Mouse (Mus musculus): ENCODE measurements around the gene 2900092C05Rik.

The 2900092C05Rik gene

GRCm38 (mm10) chr7:12512217-12512616, at the start of gene 2900092C05Rik:
TSS of gene 2900092C05Rik (plus strand) at chr7:12512517.
- no peak for DNase-seq (ENCODE audit: inconsistent ontology term)

DNA sequence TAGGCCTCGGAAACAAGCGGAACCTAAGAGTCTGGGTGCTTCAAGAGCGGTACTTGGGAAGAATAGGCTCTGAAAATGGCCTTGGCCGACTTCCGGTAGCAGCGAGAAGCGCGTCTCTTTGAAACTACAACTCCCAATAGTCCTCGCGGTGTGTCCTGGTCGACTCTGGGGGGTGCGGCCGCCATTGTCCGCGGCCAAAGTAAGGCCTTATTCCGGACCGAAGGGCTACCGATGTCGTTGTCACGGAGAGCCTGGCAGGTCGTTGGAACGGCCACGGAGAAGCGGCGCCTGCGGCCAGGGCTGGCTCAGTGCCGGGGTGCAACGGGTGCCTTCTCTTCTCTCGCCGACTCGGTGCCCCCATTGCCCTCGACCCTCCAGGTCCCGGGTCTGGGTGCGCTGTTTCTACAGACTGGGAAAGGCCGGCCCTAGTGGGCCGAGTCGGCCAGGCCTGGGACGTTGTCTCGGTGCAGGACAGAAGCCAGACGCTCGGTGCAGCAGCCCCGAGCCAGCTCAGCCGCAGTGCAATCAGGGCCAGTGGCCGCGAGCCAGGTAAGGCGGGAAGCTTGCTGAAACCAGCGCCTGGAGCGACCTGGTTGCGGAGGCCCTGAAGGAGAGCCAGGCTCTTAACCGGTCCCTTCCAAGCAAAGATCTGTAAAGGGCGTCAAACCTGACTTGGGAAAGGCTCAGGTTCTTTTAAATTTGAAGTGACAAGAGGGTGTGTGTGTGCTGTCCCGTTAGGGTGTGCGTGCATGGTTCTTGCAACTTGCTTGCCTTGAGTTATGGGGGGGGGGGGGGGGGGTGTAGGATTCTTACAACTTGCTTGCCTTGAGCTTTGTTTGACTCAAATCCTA, 33.9 kb upstream of the 2900092C05Rik start, which contains the start of gene Zfp606:
Zfp606 (plus strand) TSS at position 136 of the 851 bp plus-strand sequence.
- DNase-seq (ENCODE audit: inconsistent ontology term) = peak; percentile 90

DNA sequence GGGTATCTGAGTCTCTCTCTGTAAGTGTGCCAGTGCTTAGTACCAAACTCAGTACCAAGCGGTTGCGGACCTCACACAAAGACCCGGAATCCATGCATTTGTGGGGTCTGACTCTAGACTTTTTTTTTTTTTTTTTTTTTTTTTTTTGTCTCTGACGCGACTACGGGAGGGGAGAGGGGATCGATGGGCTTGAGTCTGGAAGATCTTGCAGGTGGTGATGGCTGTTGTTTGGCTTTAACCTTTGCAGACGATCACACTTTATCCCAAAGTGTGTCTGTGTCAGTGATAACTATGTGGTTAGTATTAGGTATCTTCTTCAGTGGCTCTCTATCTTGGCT, 33.3 kb upstream of the 2900092C05Rik start:
- DNase-seq (ENCODE audit: inconsistent ontology term) = no peak

DNA sequence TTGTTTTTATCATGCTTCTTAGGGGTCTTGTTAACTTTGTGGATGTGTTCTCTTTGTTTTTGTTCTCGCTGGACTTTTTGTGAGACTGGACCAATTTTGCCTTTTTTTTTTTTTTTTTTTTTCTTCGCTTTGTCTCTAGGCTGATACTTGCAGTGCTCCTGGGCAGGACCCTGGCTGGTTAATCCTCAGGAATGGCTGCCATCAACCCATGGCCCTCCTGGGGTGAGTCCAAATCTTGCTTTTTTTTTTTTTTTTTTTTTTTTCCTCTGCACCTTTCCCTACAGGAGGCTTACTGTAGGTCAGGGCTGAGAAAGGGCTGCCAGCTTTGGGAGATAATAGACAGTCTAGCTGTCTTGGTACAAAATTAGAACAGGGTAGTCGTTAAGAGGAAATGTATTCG, 32.8 kb upstream of the 2900092C05Rik start:
- no peak for DNase-seq (ENCODE audit: inconsistent ontology term)

- no peak for DNase-seq (ENCODE audit: inconsistent ontology term)
Observed at GRCm38 (mm10) chr7:12483771-12484170, 28.5 kb upstream of the 2900092C05Rik start.

DNA sequence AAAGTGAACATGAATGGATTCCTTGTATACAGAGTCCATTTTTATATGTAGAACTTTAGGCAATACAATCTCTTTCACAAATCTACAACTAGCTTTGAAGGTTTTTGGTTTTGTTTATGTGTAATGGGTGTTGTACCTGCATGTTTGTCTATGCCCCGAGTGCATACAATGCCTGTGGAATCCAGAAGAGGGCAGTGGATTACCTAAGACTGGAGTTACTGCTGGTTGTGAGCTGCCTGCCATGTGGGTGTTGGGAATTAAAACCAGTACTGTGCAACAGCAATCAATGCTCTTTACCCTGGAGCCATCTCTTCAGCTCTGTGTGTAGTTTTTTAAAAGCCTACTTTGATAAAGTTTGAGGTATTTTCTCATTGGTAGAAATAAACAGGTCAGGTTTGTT, 26.4 kb upstream of the 2900092C05Rik start:
- no peak for DNase-seq (ENCODE audit: inconsistent ontology term)

- DNase-seq (ENCODE audit: inconsistent ontology term) = no peak
Observed at GRCm38 (mm10) chr7:12486691-12487090, 25.6 kb upstream of the 2900092C05Rik start.

DNA sequence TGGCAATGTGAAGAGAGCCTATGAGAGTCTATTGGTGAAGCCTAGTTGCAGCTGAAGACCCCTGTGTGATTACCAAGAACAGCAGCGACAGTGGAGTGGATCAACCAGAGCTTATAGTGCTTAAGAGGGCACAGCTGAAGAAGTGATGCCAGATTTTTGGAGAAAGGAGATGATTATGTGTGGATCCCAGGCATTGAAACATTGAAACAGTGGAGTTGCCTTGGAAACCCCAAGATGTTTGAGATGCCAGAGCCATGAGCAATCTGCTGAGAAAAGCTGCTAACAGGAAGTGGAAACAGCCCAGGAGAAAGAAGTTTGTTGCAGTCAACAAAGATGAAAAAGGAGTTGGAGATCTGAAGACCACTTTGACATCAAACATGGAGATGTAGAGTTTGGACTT, 1.4 kb upstream of the 2900092C05Rik start:
- DNase-seq (ENCODE audit: inconsistent ontology term) = peak; percentile 67
